Mouse (Mus musculus): Measurements from ENCODE around the gene Scarb1. TPM values are rescaled to one million over a fixed set of nuclear protein-coding genes. Genes with fewer than 3 reads are reported as not detected.
A peak's percentile ranks its signal among the peaks of the same experiment; 100 is the strongest.

The Scarb1 gene
- polyA plus RNA-seq, 1 experiment = 45.0 TPM

DNA sequence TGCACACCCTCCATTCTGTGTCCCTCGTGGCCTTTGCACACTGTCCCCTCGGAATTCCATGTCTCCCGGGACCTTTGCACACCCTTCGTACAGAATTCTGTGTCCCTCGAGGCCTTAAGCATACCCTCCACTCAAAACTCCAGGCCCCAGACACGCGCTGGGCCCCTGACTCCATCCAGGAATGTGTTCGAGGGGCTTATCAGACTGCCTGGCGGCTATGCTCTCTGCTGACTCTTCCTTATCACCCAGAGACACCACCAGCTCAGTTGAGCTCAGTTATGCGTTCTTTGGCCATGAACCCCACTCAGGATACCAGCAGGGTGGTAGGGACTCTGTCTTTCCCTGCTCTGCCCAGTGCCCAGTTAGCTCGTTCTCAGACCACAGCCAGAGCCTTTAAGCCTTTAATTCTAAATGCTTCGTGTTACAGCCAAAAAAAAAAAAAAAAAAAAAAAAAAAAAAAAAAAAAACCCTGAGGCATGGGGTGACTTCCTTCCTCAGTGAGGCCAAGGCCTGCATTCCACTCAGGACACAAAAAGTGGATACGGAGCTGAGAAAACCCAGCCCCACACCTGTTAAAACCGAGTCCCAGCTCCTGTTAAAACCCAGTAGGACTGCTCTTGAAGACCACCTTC lies 681 bp upstream of the Scarb1 start:
- DNase-seq (ENCODE audit: low read depth) = no peak
- TF ChIP-seq POLR2A (IDR thresholded peaks at IDR 0.05; ENCODE audit: borderline replicate concordance, extremely low read depth, insufficient read depth, insufficient read length, poor library complexity, severe bottlenecking) (no peak), CTCF (IDR thresholded peaks at IDR 0.05; ENCODE audit: borderline replicate concordance, extremely low read depth, insufficient read depth, insufficient read length) (no peak)

DNA sequence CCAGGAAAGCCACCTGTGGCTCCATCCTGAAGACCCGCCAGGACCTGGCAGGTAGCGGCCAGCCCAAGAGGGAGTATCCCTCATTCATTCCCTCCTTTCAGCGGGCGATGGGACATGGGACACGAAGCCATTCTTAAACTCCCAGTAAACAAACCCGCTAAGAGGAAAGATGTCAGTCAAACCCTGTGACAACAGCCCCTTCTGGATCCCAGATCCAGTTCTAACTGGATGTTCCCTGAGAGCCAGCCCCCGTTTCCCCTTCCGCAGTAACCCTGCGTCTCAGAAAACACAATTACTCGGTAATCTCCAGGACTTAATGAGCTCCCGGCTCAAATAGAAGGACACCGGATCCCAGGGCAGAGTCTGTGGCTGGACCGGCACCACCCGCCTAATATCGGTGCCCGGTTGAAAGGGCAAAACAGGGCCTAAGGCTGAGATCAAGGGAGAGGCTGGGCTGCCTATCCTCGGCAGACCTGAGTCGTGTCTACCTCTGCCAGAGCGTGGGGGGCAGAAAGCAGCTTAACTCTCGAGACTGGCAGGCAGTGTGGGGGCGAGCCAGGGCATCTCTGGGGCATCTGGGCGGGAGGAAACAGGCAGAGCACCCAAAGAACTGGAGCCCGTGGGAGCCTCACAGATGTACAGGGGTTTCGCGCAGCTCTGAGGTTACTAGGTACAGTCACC lies 903 bp downstream of the Scarb1 start:
- TF ChIP-seq CTCF (IDR thresholded peaks at IDR 0.05; ENCODE audit: borderline replicate concordance, extremely low read depth, insufficient read depth, insufficient read length) (no peak), POLR2A (IDR thresholded peaks at IDR 0.05; ENCODE audit: borderline replicate concordance, extremely low read depth, insufficient read depth, insufficient read length, poor library complexity, severe bottlenecking) (no peak)
- peak; percentile 69 for DNase-seq (ENCODE audit: low read depth)

DNA sequence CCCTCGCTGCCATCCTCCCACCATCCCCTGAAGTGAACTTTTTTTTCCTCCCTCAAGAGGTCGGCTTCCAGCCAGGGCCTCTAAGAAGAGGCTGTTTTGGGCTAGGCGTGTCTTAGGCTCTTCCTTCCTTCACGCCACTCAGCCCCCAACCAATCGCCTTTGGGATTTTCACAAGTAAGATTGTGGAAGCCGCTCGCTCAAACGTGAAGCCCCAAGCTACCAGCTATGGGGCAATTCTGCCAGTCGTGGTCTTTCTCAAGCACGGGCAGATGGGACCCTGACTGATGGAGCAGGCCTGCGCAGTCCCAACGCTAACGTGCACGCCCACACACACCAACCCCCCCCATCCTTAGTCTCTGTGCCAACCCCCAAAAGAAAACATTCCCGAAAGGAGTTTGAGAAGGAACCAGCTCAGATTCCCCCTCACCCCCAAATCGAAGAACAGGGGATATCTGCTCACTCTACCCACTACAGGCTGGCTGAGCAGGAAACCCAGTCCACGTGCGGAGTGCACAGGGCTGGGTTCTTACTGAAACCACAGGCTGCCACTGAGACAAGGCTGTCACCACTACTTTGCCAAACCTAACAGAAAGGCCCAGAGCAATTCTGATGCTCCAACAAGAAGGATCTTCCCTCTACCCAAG lies 1.7 kb downstream of the Scarb1 start:
- DNase-seq (ENCODE audit: low read depth) = peak; percentile 81
- no peak for TF ChIP-seq CTCF (IDR thresholded peaks at IDR 0.05; ENCODE audit: borderline replicate concordance, extremely low read depth, insufficient read depth, insufficient read length)
- no peak for TF ChIP-seq POLR2A (IDR thresholded peaks at IDR 0.05; ENCODE audit: borderline replicate concordance, extremely low read depth, insufficient read depth, insufficient read length, poor library complexity, severe bottlenecking)

DNA sequence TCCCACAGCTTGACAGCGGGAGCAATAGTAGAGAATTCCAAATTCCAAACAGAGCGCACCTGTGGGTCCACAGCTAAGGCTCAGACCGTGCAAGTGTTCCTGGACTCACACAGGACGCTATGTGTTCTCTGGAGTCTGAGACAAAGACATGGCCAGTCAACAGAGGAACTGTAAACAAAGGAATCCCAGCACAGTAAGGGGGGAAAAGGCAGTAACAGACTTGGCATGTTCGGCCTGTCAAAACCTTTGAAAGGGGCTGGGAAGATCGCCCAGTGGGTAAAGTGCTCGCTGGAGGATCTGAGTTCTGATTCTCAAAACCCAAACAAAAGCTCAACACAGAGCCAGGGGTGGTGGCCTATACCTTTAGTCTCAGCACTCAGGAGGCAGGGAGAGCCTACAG lies 3.4 kb downstream of the Scarb1 start:
- DNase-seq (ENCODE audit: low read depth) = no peak
- no peak for TF ChIP-seq POLR2A (IDR thresholded peaks at IDR 0.05; ENCODE audit: borderline replicate concordance, extremely low read depth, insufficient read depth, insufficient read length, poor library complexity, severe bottlenecking)
- no peak for TF ChIP-seq CTCF (IDR thresholded peaks at IDR 0.05; ENCODE audit: borderline replicate concordance, extremely low read depth, insufficient read depth, insufficient read length)

DNA sequence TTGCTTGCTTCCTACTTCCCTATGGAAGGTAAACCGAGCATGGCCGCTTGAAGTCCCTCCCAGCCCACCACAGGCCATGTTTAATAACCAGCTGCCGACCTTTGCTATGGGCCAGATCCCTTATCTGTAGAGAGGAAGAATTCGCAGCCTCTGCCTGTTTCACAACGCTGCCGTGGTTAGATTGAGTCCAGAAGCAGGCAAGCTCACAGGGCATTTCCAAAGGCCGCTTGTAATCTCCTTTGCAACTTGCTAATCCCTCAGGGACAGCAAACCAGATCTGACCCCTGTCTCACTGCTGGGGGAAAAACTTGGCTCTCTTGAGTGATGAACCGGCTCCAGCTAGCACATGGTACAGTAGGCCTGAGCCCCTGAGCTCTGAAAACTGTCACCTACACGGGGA lies 3.9 kb downstream of the Scarb1 start:
- DNase-seq (ENCODE audit: low read depth) = no peak
- TF ChIP-seq POLR2A (IDR thresholded peaks at IDR 0.05; ENCODE audit: borderline replicate concordance, extremely low read depth, insufficient read depth, insufficient read length, poor library complexity, severe bottlenecking) = no peak
- no peak for TF ChIP-seq CTCF (IDR thresholded peaks at IDR 0.05; ENCODE audit: borderline replicate concordance, extremely low read depth, insufficient read depth, insufficient read length)

DNA sequence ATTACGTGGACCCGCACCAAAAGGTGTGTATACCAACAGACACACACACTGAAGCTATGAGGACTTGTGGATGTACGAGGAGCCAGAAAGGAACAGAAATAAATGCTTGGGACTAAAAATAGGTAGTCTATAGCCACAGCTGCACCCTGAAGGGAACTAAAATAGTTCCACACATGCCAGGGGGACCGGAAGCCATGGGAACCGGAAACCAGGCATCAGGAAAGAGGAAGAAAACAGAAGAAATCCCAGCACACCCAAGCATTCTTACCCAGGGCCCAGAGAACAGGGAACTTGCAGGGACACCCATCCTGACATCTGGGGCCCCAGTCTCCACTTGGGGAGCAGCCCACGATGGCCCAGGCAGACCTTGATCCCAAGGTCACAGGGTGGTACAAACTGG lies 7.9 kb downstream of the Scarb1 start:
- no peak for DNase-seq (ENCODE audit: low read depth)
- no peak for TF ChIP-seq CTCF (IDR thresholded peaks at IDR 0.05; ENCODE audit: borderline replicate concordance, extremely low read depth, insufficient read depth, insufficient read length)
- TF ChIP-seq POLR2A (IDR thresholded peaks at IDR 0.05; ENCODE audit: borderline replicate concordance, extremely low read depth, insufficient read depth, insufficient read length, poor library complexity, severe bottlenecking) = no peak

DNA sequence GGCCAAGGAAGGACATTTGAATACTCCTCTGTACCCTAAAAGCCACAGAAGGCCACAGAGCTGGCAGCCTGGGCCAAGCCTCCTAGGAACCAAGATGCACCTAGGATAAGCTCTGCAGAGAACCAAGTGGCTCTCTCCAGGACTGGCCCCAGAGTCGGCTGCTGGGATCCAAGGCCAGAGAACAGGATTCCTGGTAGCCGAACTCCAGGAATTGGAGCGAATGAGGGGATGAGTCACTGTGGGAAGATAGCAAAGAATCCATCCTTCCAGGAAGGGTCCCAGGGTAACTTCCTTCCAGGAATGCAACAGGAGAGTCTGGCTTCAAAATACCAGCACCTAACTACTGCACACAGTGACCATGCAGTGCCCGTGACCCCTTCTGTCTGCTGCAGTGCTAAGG lies 8.6 kb downstream of the Scarb1 start:
- no peak for TF ChIP-seq POLR2A (IDR thresholded peaks at IDR 0.05; ENCODE audit: borderline replicate concordance, extremely low read depth, insufficient read depth, insufficient read length, poor library complexity, severe bottlenecking)
- DNase-seq (ENCODE audit: low read depth) = no peak

DNA sequence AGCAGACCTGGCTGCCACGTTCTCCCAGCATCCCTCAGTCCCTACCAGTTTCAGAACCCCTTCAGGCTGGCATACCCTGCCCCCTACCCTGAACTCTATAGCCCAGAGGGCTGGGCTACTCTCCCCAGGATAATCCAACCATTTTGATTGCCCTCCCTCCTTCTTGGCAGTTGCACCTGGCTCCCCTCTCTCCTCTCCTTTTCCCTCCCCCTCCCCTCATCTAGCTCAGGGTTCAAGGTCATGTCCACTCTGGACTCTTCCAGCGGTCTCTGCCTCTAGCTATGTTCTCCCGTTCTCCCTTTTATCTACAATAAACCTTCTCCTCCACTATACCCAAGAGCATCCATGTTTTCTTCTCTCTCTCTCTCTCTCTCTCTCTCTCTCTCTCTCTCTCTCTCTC lies 9.1 kb downstream of the Scarb1 start:
- DNase-seq (ENCODE audit: low read depth) = no peak
- no peak for TF ChIP-seq CTCF (IDR thresholded peaks at IDR 0.05; ENCODE audit: borderline replicate concordance, extremely low read depth, insufficient read depth, insufficient read length)
- TF ChIP-seq POLR2A (IDR thresholded peaks at IDR 0.05; ENCODE audit: borderline replicate concordance, extremely low read depth, insufficient read depth, insufficient read length, poor library complexity, severe bottlenecking) = no peak

DNA sequence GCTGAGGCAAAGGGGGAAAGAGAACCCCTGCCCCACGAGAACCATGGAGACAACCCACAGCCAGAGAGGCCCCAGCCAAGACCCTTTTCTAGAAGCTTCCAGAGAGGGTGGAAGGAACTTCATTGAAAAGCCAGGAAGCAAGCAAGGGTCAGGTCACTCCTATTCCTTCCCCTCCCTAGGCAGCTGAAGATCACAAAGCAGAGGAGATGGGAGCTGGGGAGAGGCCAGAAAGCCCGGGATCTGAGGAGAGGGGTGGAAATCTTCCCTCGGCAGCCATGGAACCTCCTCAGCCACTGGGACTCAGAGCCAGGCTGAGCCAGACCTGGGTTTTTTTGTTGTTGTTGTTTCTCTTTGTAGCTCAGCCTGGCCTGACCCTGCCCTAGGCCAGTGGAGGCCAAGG lies 9.8 kb downstream of the Scarb1 start:
- TF ChIP-seq POLR2A (IDR thresholded peaks at IDR 0.05; ENCODE audit: borderline replicate concordance, extremely low read depth, insufficient read depth, insufficient read length, poor library complexity, severe bottlenecking) = no peak
- TF ChIP-seq CTCF (IDR thresholded peaks at IDR 0.05; ENCODE audit: borderline replicate concordance, extremely low read depth, insufficient read depth, insufficient read length) = no peak
- DNase-seq (ENCODE audit: low read depth) = no peak

DNA sequence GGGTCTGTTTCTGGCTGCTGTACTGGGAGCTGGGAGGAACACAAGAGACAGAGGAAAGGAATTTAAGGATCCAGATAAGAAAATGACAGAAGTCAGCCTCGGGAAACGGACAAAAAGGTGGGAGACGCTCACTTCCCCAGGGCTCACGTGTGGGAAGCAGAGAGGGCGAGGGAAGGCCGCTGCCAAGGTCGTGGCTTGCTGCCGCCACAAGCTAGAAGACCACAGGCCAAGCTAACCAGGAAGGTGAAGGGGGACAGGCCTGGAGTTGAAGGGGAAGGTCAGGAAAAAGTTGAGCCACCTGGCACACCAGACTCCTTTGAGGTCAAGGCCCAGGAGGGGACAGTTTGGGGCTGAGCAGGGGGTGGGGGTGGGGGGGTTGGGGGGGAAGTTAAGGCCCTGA lies 10.2 kb downstream of the Scarb1 start:
- TF ChIP-seq POLR2A (IDR thresholded peaks at IDR 0.05; ENCODE audit: borderline replicate concordance, extremely low read depth, insufficient read depth, insufficient read length, poor library complexity, severe bottlenecking) (no peak), CTCF (IDR thresholded peaks at IDR 0.05; ENCODE audit: borderline replicate concordance, extremely low read depth, insufficient read depth, insufficient read length) (no peak)
- DNase-seq (ENCODE audit: low read depth) = no peak

DNA sequence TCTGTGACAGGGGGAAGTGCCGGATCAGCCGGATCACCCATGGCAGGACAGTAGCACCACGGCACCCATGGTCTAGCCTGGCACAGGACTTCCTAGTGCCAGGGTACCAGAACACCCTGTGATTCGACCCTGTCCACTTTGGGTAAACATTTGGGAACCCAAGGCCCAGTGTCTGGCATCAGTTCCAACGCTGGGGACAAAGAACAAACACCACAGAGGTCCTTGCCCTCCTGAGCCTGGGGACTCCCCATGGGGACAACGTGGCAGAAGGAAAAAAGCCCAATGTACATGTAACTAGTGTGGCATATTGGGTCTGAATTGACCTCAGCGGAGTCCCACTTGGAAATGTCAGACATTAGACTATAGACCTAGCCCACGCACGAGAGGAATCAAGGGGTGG lies 10.7 kb downstream of the Scarb1 start:
- no peak for DNase-seq (ENCODE audit: low read depth)
- TF ChIP-seq CTCF (IDR thresholded peaks at IDR 0.05; ENCODE audit: borderline replicate concordance, extremely low read depth, insufficient read depth, insufficient read length) = no peak
- TF ChIP-seq POLR2A (IDR thresholded peaks at IDR 0.05; ENCODE audit: borderline replicate concordance, extremely low read depth, insufficient read depth, insufficient read length, poor library complexity, severe bottlenecking) = no peak
